Mouse (Mus musculus): Measurements from ENCODE around the gene Naa80.
A peak's percentile ranks its signal among the peaks of the same experiment; 100 is the strongest.

Gene Naa80

GRCm38 (mm10) chr9:107578587-107578986 is at the start of gene Naa80:
Naa80 (plus strand) TSS chr9:107578887.
- DNase-seq: no peak

GRCm38 (mm10) chr9:107533791-107534407 is 44.8 kb upstream of the Naa80 start, which contains the start of gene Tmem115:
Tmem115 (plus strand) TSS chr9:107533945.
- peak; percentile 90 to 93 for DNase-seq

- DNase-seq: no peak
Observed at GRCm38 (mm10) chr9:107534408-107535202, 44.1 kb upstream of the Naa80 start.

GRCm38 (mm10) chr9:107538231-107538630 is 40.5 kb upstream of the Naa80 start:
- DNase-seq: no peak

- DNase-seq: no peak
Observed at GRCm38 (mm10) chr9:107538711-107539110, 40.0 kb upstream of the Naa80 start.

- DNase-seq: no peak
Observed at GRCm38 (mm10) chr9:107539940-107540339, 38.7 kb upstream of the Naa80 start.

- no peak for DNase-seq
Observed at GRCm38 (mm10) chr9:107540420-107540819, 38.3 kb upstream of the Naa80 start.

- DNase-seq: no peak
Observed at GRCm38 (mm10) chr9:107541005-107541404, 37.7 kb upstream of the Naa80 start.

GRCm38 (mm10) chr9:107541474-107542351 is 37.0 kb upstream of the Naa80 start, which contains the start of the genes Cyb561d2 and Nprl2:
Cyb561d2 (minus strand) TSS chr9:107542193.
Nprl2 (plus strand) TSS chr9:107542226.
- DNase-seq: peak; percentile 94 to 95

GRCm38 (mm10) chr9:107542352-107542686 is 36.4 kb upstream of the Naa80 start:
- peak in 1 of 2 experiments; percentile 53 for DNase-seq

GRCm38 (mm10) chr9:107542721-107543120 is 36.0 kb upstream of the Naa80 start:
- no peak for DNase-seq

- no peak for DNase-seq
Observed at GRCm38 (mm10) chr9:107543299-107543698, 35.4 kb upstream of the Naa80 start.

- no peak for DNase-seq
Observed at GRCm38 (mm10) chr9:107544196-107544700, 34.4 kb upstream of the Naa80 start.

- DNase-seq: no peak
Observed at GRCm38 (mm10) chr9:107544729-107545128, 34.0 kb upstream of the Naa80 start.

- no peak for DNase-seq
Observed at GRCm38 (mm10) chr9:107545199-107545598, 33.5 kb upstream of the Naa80 start.

- DNase-seq: no peak
Observed at GRCm38 (mm10) chr9:107545602-107546001, 33.1 kb upstream of the Naa80 start.

- DNase-seq: peak; percentile 88 to 91
Observed at GRCm38 (mm10) chr9:107547026-107547425, 31.7 kb upstream of the Naa80 start, which contains the start of gene Zmynd10. Zmynd10 (plus strand) TSS chr9:107547298.

GRCm38 (mm10) chr9:107547957-107548356 is 30.7 kb upstream of the Naa80 start:
- DNase-seq: no peak

GRCm38 (mm10) chr9:107548820-107549219 is 29.9 kb upstream of the Naa80 start:
- DNase-seq: no peak

GRCm38 (mm10) chr9:107549297-107550074 is 29.2 kb upstream of the Naa80 start:
- DNase-seq: no peak

GRCm38 (mm10) chr9:107550491-107551116 is 28.1 kb upstream of the Naa80 start:
- no peak for DNase-seq
